Mouse (Mus musculus) CH12F3 (cell line): ENCODE measurements around the gene Gm20388.

ENCODE experiments used
- in situ Hi-C: fragments of 300-500 bp; cut with MboI; formaldehyde crosslinking; loops from 2 replicates; pipeline ENCODE4 v1.14.3; 2020; ENCODE audit warnings: low sequenced_read_pairs

Gm20388 gene

DNA sequence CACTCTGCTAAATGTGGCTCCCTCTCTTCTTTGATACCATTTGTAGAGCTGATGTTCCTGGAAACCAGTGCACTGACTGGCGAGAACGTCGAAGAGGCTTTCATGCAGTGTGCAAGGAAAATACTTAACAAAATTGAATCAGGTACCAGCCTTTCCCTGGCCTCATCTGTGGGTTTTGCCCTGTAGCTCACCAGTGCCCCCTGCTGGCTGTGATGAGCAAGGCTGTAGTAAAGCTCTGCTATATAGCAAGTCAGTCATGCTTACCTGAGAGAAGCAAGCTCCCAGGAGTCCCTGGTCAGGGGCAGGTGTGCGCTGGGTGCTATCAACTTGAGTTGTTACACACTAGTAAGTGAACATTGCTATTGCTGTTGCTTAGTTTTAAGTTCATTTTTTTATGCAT, 3922.1 kb downstream of the Gm20388 start:
- in situ Hi-C loops = no loop called here

- in situ Hi-C loops = no loop called here
Measured at GRCm38 (mm10) chr8:123835451-123835850, 3924.8 kb downstream of the Gm20388 start.

DNA sequence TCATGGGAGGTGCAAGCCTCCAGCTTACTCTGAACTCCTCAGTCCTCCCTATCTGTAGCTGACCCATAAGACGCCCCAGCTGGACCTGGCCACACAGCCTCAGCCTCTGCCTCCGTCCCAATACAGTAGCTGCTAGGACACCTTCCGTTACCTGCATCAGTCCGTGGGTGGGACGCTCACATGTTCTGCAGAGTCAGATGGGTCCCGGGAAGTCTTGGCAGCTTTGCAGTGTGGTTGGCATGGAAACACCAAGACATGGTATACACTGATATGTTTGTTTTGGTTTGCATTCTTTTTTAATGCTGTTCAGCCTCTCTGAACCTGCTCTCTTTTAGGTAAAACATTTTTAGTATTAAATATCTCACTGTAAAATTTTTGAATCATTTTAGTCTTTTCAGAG, 3925.7 kb downstream of the Gm20388 start:
- in situ Hi-C loops = no loop called here

GRCm38 (mm10) chr8:123838496-123838895, 3927.9 kb downstream of the Gm20388 start:
- in situ Hi-C loops = no loop called here

GRCm38 (mm10) chr8:123840578-123841345, 3930.1 kb downstream of the Gm20388 start:
- in situ Hi-C loops = no loop called here

GRCm38 (mm10) chr8:123842086-123842485, 3931.4 kb downstream of the Gm20388 start:
- in situ Hi-C loops = no loop called here

DNA sequence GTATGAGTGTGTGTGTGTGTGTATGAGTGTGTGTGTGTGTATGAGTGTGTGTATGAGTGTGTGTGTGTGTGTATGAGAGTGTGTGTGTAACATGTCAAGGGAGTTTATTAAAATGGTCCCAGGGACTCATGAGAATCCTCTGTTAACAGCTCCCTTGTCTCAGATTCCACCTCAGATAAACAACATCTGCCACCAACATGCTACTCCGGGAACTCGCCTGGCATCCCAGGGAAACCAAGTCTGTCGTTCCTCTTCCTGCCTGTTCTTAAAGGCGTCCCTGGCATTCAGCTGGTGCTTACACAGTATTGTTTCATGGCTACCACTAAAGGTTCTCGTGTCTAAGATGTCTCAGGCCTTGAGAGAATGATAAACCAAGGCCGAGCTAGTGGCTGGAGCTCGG, 3933.7 kb downstream of the Gm20388 start:
- in situ Hi-C loops = no loop called here

GRCm38 (mm10) chr8:123845114-123845513, 3934.5 kb downstream of the Gm20388 start:
- in situ Hi-C loops = no loop called here

GRCm38 (mm10) chr8:123845991-123846390, 3935.3 kb downstream of the Gm20388 start:
- in situ Hi-C loops = no loop called here

- in situ Hi-C loops = no loop called here
Measured at GRCm38 (mm10) chr8:123846509-123846908, 3935.9 kb downstream of the Gm20388 start.

GRCm38 (mm10) chr8:123847546-123847945, 3936.9 kb downstream of the Gm20388 start:
- in situ Hi-C loops = no loop called here

GRCm38 (mm10) chr8:123849352-123849751, 3938.7 kb downstream of the Gm20388 start:
- in situ Hi-C loops = no loop called here

- in situ Hi-C loops = no loop called here
Measured at GRCm38 (mm10) chr8:123851590-123851989, 3940.9 kb downstream of the Gm20388 start.

DNA sequence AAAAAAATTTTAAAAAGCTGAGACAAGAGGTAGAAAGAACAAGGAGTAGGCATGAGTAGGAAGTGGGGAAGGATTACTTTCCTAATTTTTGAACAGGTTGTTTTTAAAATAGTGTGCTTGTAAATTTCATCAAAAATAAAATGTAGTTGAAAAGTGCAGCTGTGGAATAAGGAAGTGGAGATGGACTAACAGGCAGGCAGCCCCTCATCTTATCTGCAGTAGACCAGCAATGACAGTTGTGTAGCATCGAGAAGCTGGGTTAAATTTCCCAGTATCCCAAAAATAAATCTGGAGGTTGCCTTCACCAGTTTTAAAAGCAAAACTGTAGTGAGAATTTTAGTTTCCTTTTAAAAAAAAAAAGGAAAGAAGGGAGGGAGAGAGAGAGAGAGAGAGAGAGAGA, 3943.6 kb downstream of the Gm20388 start:
- in situ Hi-C loops = no loop called here

DNA sequence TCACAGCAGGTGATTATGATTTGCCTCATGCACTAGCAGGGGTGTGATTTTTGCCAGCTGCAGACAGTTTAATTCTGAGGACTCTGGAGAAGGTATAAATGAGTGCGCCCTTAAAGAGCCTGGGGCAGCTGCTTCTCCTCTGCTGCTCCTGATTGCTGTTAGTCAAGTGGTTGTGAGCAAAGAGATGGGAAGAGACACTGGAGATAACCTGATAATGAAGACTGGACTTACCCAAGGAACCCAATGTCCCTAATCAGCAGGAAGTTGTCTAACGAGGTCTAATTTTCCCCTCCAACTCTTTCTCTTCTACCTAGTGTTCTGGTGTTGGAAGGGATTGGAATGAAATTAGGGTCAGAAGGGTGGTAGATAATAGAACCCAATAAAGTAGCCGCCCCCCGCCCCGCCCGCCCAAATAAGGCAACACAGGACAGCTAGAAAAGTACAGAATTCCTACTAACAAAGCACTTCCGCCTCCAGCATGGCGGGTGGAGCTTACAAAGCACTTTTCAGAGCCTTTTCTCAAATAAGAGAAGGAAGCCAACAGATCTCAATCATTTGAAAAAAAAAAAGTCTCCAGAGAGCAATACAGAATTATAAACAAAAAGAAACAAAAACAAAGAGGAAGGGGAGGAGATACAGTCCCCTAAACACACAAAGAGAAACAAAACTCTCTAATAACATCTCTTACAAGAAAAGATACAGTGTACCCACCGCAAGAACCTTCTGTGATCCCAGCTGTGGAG, 3944.3 kb downstream of the Gm20388 start:
- in situ Hi-C loops = no loop called here

DNA sequence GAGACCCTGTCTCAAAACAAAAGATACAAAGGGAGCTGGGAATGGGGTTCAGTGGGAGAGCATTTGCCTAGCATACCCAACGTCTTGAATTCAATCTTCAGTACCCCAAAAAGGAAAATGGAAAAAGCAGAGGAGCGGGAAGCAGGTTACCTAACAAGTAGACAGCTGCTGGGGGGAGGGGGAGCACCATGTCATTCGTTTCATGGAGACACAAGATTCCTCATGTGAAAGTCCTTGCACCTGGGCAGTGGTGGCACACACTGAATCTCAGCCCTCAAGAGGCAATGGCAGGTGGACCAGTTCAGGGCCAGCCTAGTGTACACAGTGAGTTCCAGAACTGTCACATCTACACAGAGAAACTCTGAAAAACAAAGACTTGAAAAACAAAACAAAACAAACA, 3946.7 kb downstream of the Gm20388 start:
- in situ Hi-C loops = no loop called here

GRCm38 (mm10) chr8:123858574-123858940, 3947.9 kb downstream of the Gm20388 start:
- in situ Hi-C loops = no loop called here

DNA sequence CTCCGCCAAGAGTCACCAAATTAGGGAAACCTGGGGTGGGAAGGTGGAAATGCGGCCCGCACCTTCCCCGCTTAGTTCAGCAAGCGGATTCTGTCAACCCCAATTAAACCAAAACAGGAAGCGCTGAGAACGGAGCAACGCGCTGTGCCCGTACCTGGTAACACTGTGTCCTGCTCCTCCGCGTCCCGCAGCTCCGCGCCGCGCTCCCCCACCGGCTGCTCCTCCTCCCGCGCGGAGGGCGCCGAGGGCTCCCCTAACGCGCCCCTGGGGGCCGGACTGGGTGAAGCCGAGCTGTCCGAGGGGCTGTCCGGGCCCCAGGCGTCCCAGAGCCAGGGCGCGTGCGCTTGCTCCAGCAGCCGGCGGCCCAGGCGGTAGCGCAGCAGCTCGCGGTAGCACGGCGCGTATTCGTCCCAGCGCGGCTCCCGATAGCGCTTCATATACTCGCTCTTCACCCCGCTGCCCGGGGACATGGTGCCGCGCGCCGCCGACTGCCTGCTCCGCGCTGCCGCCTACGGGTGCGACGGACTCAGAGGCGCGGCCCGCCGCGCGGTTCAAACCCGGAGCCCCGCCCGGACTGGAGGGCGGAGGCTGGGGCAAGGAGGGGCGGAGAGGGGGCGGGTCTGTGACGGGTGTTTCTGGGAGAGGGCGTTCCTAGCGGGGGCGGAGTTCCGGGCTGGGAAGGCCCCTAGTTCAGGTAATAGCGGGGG, 3948.5 kb downstream of the Gm20388 start:
- in situ Hi-C loops = no loop called here

DNA sequence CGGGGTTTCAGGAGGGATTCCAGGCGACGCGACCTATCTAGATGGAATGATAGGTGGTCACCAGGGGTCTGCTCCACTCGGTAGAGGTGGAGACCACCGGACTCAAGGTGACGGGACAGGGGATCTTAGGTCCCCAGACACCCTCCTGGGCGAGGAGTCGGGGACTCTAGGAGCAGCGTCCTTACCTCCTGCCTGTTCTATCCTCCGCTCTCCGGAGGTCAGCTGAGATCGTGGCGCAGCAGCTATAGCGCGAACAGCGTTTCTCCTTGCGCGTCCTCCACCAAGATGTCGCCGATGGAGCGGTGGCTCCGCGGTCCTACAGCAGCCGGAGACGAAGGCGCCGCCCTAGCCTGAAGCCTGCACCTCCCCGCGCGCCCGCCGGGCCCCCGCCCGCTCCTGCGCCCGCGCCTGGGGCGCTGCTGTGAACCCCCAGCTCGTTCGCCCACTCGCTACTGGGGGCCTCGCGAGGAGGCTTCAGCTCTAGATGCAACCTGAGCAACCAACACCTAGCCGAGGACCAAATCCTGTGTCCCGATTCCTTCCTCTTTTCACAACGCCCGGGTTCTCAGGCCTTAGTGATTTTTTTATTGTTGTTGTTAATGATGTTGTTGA, 3949.1 kb downstream of the Gm20388 start, which contains the start of gene Ccsap:
TSS of gene Ccsap (minus strand) at position 562 of the 612 bp plus-strand sequence.
- in situ Hi-C loops = no loop called here

- in situ Hi-C loops = no loop called here
Measured at GRCm38 (mm10) chr8:123860386-123860785, 3949.7 kb downstream of the Gm20388 start.

- in situ Hi-C loops = no loop called here
Measured at GRCm38 (mm10) chr8:123865786-123866185, 3955.1 kb downstream of the Gm20388 start.
